Mouse (Mus musculus): Measurements from ENCODE around the gene Astn1.

GRCm38 (mm10) chr1:158713301-158714095 lies 351.4 kb downstream of the Astn1 start:
- no peak for TF ChIP-seq CTCF (IDR thresholded peaks at IDR 0.05; ENCODE audit: extremely low read depth, insufficient read depth, insufficient read length, insufficient replicate concordance)
- no peak for TF ChIP-seq POLR2A (IDR thresholded peaks at IDR 0.05; ENCODE audit: low read depth, low read length)

All from spleen, adult 2 months (tissue).